ENCODE assay signal across 7 mouse cellular contexts in genomic region chr13:21530781-21531201, GRCm38 (mm10). TPM values are rescaled to one million over a fixed set of nuclear protein-coding genes. Genes with fewer than 3 reads are reported as not detected.
DNase-seq lines count a peak whose midpoint lies in the region; ATAC-seq lines count a peak whose summit lies in the region.

Gene Zkscan8, minus strand, starts transcription at chr13:21531120.

- H3K4me3 ChIP-seq in intestine, embryonic 16.5 days (ENCODE audit: low read length), result peak within 1 kb of the TSS; percentile 86
- H3K4me3 ChIP-seq in midbrain, embryonic 11.5 days (ENCODE audit: low read depth, low read length), result peak within 1 kb of the TSS; percentile 84

- H3K27ac ChIP-seq in intestine, embryonic 16.5 days (ENCODE audit: low read length), result peak within 1 kb of the TSS; percentile 92
- peak within 1 kb of the TSS; percentile 90 for H3K27ac ChIP-seq in midbrain, embryonic 11.5 days (ENCODE audit: low read depth, low read length)

- peaks cover 5% of the 10 kb centered on the region; the same call in 1 of the 2 replicates for H3K36me3 ChIP-seq in intestine, embryonic 16.5 days (ENCODE audit: control insufficient read depth, insufficient read depth, low read length)
- peaks cover 2% of the 10 kb centered on the region; the same call in 1 of the 2 replicates for H3K36me3 ChIP-seq in midbrain, embryonic 11.5 days (ENCODE audit: control insufficient read depth, insufficient read depth, low read length)

- ATAC-seq in intestine, embryonic 16.5 days, result peak; percentile 100
- ATAC-seq in midbrain, embryonic 11.5 days (ENCODE audit: low FRiP score), result peak; percentile 99

- H3K9me3 ChIP-seq in intestine, embryonic 16.5 days (ENCODE audit: control insufficient read depth, low read length), result no peaks in the 10 kb centered on the region
- H3K9me3 ChIP-seq in midbrain, embryonic 11.5 days (ENCODE audit: control insufficient read depth, low read length), result no peaks in the 10 kb centered on the region

- intact Hi-C loops in gastrocnemius, postnatal 36 days (cut with DNase I), result loop anchor here (5.0 kb wide), 2 partner anchors 128 to 168 kb away; partner anchors contain the start of genes Zkscan3 and Zscan12
- intact Hi-C loops in left cerebral cortex, postnatal 36 days (cut with DNase I), result loop anchor here (2.0 to 5.0 kb wide), 3 partner anchors 24 to 128 kb away; partner anchors contain the start of genes Gm10065, Zkscan3 and Zkscan4

- H3K4me2 ChIP-seq in intestine, embryonic 16.5 days (ENCODE audit: low read depth, low read length), result peak within 1 kb of the TSS; percentile 71
- peak within 1 kb of the TSS; percentile 62 for H3K4me2 ChIP-seq in midbrain, embryonic 11.5 days

- peak within 1 kb of the TSS; percentile 97 for H3K9ac ChIP-seq in intestine, embryonic 16.5 days (ENCODE audit: low read depth, low read length)
- peak within 1 kb of the TSS; percentile 98 for H3K9ac ChIP-seq in midbrain, embryonic 11.5 days (ENCODE audit: low read length)

- DNase-seq in adrenal gland, adult 2 months, result peak; percentile 94
- peak; percentile 82 for DNase-seq in embryo, embryonic 11.5 days (ENCODE audit: low read depth, low spot score)
- DNase-seq in gastrocnemius, postnatal 36 days, result peak; percentile 85 to 86
- peak; percentile 90 to 92 for DNase-seq in left cerebral cortex, postnatal 36 days (ENCODE audit: low spot score in 2 of 2)
- DNase-seq in midbrain, embryonic 11.5 days (ENCODE audit: low spot score, missing footprints), result peak; percentile 99
- peak; percentile 81 for DNase-seq in skeletal muscle tissue, adult 2 months (ENCODE audit: low read depth, low spot score)

- H3K4me1 ChIP-seq in intestine, embryonic 16.5 days (ENCODE audit: control insufficient read depth, insufficient read depth, low read length), result no peaks in the 10 kb centered on the region
- 0 out of 2 replicates have a peak, but pooled peaks cover 2% of the 10 kb centered on the region for H3K4me1 ChIP-seq in midbrain, embryonic 11.5 days (ENCODE audit: control insufficient read depth, insufficient read depth, low read length)

- WGBS in intestine, embryonic 16.5 days, result under 1% methylated on average over 39 of the region's 39 CpGs
- WGBS in midbrain, embryonic 11.5 days, result under 1% methylated on average over 39 of the region's 39 CpGs

- H3K27me3 ChIP-seq in intestine, embryonic 16.5 days (replicated peaks; ENCODE audit: control insufficient read depth, insufficient read depth, low read length), result no peaks in the 10 kb centered on the region
- H3K27me3 ChIP-seq in midbrain, embryonic 11.5 days (ENCODE audit: control insufficient read depth, insufficient read depth, low read length), result no peaks in the 10 kb centered on the region

RNA-seq across cellular contexts. Expression of gene Zkscan8, which starts in this region (rescaled TPM):
- 10 to 100 TPM; 13.9 to 17.1 TPM for total RNA-seq in adrenal gland, adult 2 months (2021)
- 1.2 and 1.5 TPM in 2 replicates for polyA plus RNA-seq in adrenal gland, adult 2 months (2012; rRNA removed)
- total RNA-seq in gastrocnemius, postnatal 36 days (2021), result 1 to 10 TPM; 4.0 to 6.2 TPM
- 3.0 and 3.4 TPM in 2 replicates for polyA plus RNA-seq in intestine, embryonic 16.5 days (2015; fragmentation: Nextera tagmentation; extraction: Ambion mirVana)
- total RNA-seq in left cerebral cortex, postnatal 36 days (2021), result 10 to 100 TPM; 15.9 to 18.1 TPM
- 10.6 and 11.1 TPM in 2 replicates for polyA plus RNA-seq in midbrain, embryonic 11.5 days (2014; fragmentation: Nextera tagmentation; extraction: Ambion mirVana)

Comparison
In these comparisons a context has a peak if more than half of its experiments do, and no peak if none do; other contexts are left out.
1. Peak in every context shown above with its lines: DNase-seq, ATAC-seq, H3K4me3 ChIP-seq and H3K27ac ChIP-seq.